Mouse (Mus musculus): ENCODE data around the gene Astn2.

DNA sequence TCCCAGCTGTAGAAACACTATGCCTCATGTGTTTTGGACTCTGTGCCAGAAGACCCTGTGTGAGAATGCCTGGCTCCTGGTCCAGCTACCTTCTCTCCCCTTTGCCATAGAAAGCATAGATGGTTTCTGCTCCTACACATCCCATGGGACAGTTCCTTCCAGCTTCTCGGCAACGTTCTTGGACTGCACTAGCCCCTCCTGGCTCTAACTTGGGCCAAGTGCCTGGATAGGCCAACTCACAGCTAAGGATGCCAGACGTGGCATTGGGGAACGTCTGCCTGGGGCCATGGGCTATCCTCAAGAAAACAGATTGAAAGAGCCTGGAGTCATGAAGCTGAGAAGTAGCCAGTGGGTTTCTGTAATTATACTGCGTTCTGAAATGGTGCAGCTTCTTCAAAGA lies 931.3 kb downstream of the Astn2 start:
- TF ChIP-seq CTCF (IDR thresholded peaks at IDR 0.05; ENCODE audit: low read depth, low read length) (no peak), POLR2A (IDR thresholded peaks at IDR 0.05; ENCODE audit: extremely low read depth, insufficient read depth, low read length) (no peak)

All from liver, adult 2 months (tissue).